Mouse (Mus musculus) layer of hippocampus, adult 11-12 months (tissue): ENCODE measurements at regions not wholly inside any gene's neighbourhood (a gene's known extent, or its start where the extent isn't known, plus 50 kb on each side); places are given as distances from the start of the nearest gene placed in this dataset.

Experiments used
- DNase-seq: peaks from one replicate; pipeline ENCODE4 v3.0.0; 2022; ENCODE audit warnings: low spot score

GRCm38 (mm10) chr9:122064937-122065673, 52.0 kb upstream of the Snrk start:
- no peak for DNase-seq

GRCm38 (mm10) chr9:122055820-122056550, 59.1 kb upstream of the Pomgnt2 start:
- DNase-seq: no peak

- DNase-seq: no peak
Measured at GRCm38 (mm10) chr9:122051716-122052115, 54.8 kb upstream of the Pomgnt2 start.

- no peak for DNase-seq
Measured at GRCm38 (mm10) chr9:122051096-122051495, 54.2 kb upstream of the Pomgnt2 start.

GRCm38 (mm10) chr9:122048999-122049398, 52.1 kb upstream of the Pomgnt2 start:
- no peak for DNase-seq

GRCm38 (mm10) chr9:122047962-122048625, 51.2 kb upstream of the Pomgnt2 start:
- DNase-seq: peak; percentile 20
